Mouse (Mus musculus) bone marrow macrophage, adult 2 months (primary cell): ENCODE data around the gene Ube2b. TPM values are rescaled to one million over a fixed set of nuclear protein-coding genes. Genes with fewer than 3 reads are reported as not detected.
A peak's percentile ranks its signal among the peaks of the same experiment; 100 is the strongest.

Source experiments
- H3K27ac ChIP-seq: 2 replicates; pipeline ENCODE4 v1.5.1; 2012; ENCODE audit warnings: low read depth, low read length; ENCODE audit not compliant: insufficient read depth
- H3K4me1 ChIP-seq: 2 replicates; pipeline ENCODE4 v1.6.1; 2012; ENCODE audit warnings: low read length; ENCODE audit not compliant: control insufficient read depth, insufficient read depth
- H3K4me3 ChIP-seq: 2 replicates; pipeline ENCODE4 v1.5.1; 2012; ENCODE audit warnings: mild to moderate bottlenecking, low read length, moderate library complexity; ENCODE audit not compliant: insufficient read depth
- CTCF ChIP-seq: IDR thresholded peaks from 2 replicates; pipeline ENCODE4 v1.5.1; 2012; ENCODE audit warnings: low read depth, mild to moderate bottlenecking, low read length, moderate library complexity
- POLR2A ChIP-seq: IDR thresholded peaks from 2 replicates; pipeline ENCODE4 v1.6.1; 2012; ENCODE audit warnings: mild to moderate bottlenecking, low read depth, low read length, borderline replicate concordance
- polyA plus RNA-seq: library from polyadenylated mRNA; stranded (reverse); fragments of >200 nt; gene quantifications from 2 replicates; pipeline ENCODE4 v1.2.4, GENCODE M21; 2012; ENCODE audit not compliant: missing spikeins, insufficient read depth, insufficient read length

Gene Ube2b
- 150 and 184 TPM in 2 replicates for polyA plus RNA-seq

- Histone ChIP-seq H3K4me3 (peak within 1 kb of the TSS; percentile 100), H3K27ac (peak within 1 kb of the TSS; percentile 85), H3K4me1 (peaks cover 19% of the 10 kb centered on the region)
- TF ChIP-seq POLR2A, result no peak
Measured at GRCm38 (mm10) chr11:52000290-52000962, at the start of gene Ube2b. Gene Ube2b, minus strand, starts transcription at chr11:52000762.

- peak overlapping the region; percentile 65 for H3K27ac ChIP-seq
- TF ChIP-seq POLR2A, result no peak
- no peak for TF ChIP-seq CTCF
- H3K4me1 ChIP-seq, result peaks cover 20% of the 10 kb centered on the region
- peak overlapping the region; percentile 27; the same call in 1 of the 2 replicates for H3K4me3 ChIP-seq
Measured at GRCm38 (mm10) chr11:52046446-52047165, 46.0 kb upstream of the Ube2b start.

GRCm38 (mm10) chr11:52044156-52044555 is 43.6 kb upstream of the Ube2b start:
- Histone ChIP-seq H3K27ac (no peak overlapping the region), H3K4me1 (peaks cover 20% of the 10 kb centered on the region), H3K4me3 (no peak overlapping the region)
- no peak for TF ChIP-seq POLR2A
- TF ChIP-seq CTCF, result no peak

- H3K27ac ChIP-seq, result no peak overlapping the region
- H3K4me1 ChIP-seq, result peaks cover 20% of the 10 kb centered on the region
- TF ChIP-seq CTCF, result 0 out of 2 replicates have a peak, but pooled peaks have one; percentile 22
- TF ChIP-seq POLR2A, result no peak
- H3K4me3 ChIP-seq, result no peak overlapping the region
Measured at GRCm38 (mm10) chr11:52043224-52043623, 42.7 kb upstream of the Ube2b start.

- H3K4me3 ChIP-seq, result no peak overlapping the region
- no peak overlapping the region for H3K27ac ChIP-seq
- H3K4me1 ChIP-seq, result peaks cover 23% of the 10 kb centered on the region
- TF ChIP-seq CTCF (no peak), POLR2A (no peak)
Measured at GRCm38 (mm10) chr11:52037659-52038058, 37.1 kb upstream of the Ube2b start.

GRCm38 (mm10) chr11:52035905-52036304 is 35.3 kb upstream of the Ube2b start:
- Histone ChIP-seq H3K27ac (no peak overlapping the region), H3K4me1 (peaks cover 23% of the 10 kb centered on the region), H3K4me3 (no peak overlapping the region)
- TF ChIP-seq POLR2A (no peak), CTCF (no peak)

- Histone ChIP-seq H3K4me3 (no peak overlapping the region), H3K4me1 (peaks cover 28% of the 10 kb centered on the region), H3K27ac (peak overlapping the region; percentile 29)
- TF ChIP-seq CTCF (no peak), POLR2A (no peak)
Measured at GRCm38 (mm10) chr11:52033953-52034352, 33.4 kb upstream of the Ube2b start.

GRCm38 (mm10) chr11:52032356-52032755 is 31.8 kb upstream of the Ube2b start:
- Histone ChIP-seq H3K4me3 (no peak overlapping the region), H3K4me1 (peaks cover 29% of the 10 kb centered on the region), H3K27ac (no peak overlapping the region)
- TF ChIP-seq CTCF (no peak), POLR2A (no peak)

- TF ChIP-seq POLR2A (no peak), CTCF (no peak)
- Histone ChIP-seq H3K27ac (no peak overlapping the region), H3K4me1 (no peaks in the 10 kb centered on the region), H3K4me3 (no peak overlapping the region)
Measured at GRCm38 (mm10) chr11:52018217-52018616, 17.7 kb upstream of the Ube2b start.

GRCm38 (mm10) chr11:52011541-52011940 is 11.0 kb upstream of the Ube2b start:
- no peak for TF ChIP-seq CTCF
- TF ChIP-seq POLR2A, result no peak
- no peaks in the 10 kb centered on the region for H3K4me1 ChIP-seq
- no peak overlapping the region for H3K27ac ChIP-seq
- no peak overlapping the region for H3K4me3 ChIP-seq
